Mouse (Mus musculus): ENCODE measurements around the gene Mrpl20.

The Mrpl20 gene

DNA sequence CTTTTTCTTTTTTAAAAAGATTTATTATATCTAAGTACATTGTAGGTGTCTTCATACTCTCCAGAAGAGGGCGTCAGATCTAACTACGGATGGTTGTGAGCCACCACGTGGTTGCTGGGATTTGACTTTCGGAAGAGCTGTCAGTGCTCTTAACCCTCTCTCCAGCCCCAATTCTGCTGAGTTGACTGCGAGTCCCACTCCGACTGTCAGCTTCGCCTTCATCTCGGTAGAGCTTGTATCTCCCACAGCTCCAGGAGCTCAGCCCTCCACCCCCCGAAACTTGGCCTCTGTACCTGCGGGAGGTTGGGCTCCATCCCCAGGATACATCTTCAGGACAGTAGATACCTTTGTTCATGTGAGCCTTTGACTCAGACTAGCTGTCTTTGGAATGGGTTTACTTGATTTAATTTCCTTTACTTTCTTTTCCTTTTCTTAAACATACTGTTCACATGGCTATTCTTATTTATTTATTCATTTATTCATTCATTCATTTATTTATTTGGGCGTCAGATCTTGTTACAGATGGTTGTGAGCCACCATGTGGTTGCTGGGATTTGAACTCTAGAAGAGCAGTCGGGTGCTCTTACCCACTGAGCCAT, at the start of gene Mrpl20:
TSS of gene Mrpl20 (plus strand) at position 138 of the 599 bp plus-strand sequence.
- no peak for DNase-seq

DNA sequence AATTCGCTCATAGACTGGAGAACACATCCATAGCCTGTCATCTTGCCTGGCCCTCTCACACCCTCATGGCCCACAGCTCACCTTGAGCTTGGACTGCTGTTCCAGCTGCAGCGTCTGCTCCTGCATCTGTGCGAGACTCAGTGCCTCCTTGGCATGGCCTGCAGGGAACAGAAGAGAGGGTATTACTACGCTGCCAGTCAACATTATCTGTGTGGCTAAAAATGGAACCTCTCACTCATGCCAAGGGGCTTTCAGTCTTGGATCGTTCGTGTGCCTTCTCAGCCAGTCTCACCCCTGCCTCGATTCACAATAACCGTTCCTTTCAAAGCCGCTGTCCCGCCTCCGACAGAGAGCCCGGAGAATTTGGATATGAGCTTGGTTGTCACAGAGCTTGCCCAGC, 45.7 kb upstream of the Mrpl20 start:
- no peak for DNase-seq

DNA sequence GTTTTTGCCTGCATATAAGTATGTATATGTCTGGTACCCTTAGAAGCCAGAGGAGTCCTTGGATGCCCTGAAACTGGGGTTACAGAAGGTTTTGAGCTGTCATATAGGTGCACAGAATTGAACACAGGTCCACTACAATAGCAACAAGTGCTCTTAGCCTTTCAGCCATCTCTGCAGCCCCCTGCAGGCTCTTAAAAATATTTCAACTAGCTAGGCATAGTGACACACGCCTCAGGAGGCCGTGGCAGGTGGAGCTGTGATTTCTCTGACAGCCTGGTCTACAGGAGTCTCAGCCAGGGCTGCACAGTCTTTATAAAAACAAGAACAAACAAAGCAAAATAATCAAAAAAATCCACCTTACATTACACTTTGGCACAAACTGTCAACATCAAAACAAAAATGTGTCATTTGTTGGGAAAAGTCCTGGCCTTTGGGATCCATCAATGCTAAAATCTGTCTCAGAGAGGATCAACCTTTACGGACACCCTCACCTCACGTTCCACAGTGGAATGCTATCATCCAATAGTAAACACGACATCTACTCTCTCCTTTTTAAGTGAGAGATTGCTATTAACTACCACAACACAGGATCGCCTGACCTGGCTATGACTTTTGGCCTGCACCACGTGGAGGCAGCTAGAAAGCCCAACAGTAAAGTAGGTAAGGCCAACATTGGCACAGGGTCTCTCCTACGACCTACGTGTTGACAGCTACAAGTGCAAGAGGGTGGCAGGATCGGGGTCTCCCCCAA, 42.6 kb upstream of the Mrpl20 start:
- no peak for DNase-seq

DNA sequence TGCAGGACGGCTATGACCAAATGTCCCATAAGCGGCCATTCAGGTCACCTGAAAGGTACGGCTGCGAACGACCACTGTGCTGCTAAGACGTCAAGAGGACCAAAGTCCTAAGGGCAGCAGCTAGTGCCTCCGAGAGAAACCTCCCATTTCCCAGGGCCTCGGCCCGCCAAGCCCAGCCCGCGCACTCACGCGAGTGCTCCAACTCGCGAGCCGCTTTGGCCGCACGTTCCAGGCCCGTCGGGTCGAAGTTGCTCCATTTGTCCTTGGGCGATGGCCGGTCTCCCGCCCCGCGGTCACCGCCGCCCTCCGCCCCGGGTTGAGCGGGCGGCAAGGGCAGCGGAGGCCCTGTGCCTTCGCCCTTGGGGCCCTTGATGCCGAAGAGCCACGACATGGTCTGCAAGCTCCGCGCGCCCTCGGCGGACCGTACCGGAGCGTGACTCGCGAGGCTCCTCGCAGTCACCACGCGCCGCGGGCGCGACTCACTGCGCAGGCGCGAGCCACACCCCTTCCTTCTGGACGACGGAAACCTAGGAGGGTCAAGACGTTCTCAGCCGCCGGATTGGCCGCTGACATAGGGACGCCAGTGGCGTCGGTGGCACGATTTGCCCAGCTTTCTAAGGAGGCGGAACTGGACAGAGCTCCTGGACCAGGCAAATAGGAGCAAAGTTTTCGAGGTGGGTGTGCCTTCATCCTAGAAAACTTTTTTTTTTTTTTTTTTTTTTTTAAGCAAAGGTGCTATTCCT, 41.9 kb upstream of the Mrpl20 start, which contains the start of gene Atad3a:
TSS of gene Atad3a (minus strand) at position 481 of the 743 bp plus-strand sequence.
- peak; percentile 96 for DNase-seq

DNA sequence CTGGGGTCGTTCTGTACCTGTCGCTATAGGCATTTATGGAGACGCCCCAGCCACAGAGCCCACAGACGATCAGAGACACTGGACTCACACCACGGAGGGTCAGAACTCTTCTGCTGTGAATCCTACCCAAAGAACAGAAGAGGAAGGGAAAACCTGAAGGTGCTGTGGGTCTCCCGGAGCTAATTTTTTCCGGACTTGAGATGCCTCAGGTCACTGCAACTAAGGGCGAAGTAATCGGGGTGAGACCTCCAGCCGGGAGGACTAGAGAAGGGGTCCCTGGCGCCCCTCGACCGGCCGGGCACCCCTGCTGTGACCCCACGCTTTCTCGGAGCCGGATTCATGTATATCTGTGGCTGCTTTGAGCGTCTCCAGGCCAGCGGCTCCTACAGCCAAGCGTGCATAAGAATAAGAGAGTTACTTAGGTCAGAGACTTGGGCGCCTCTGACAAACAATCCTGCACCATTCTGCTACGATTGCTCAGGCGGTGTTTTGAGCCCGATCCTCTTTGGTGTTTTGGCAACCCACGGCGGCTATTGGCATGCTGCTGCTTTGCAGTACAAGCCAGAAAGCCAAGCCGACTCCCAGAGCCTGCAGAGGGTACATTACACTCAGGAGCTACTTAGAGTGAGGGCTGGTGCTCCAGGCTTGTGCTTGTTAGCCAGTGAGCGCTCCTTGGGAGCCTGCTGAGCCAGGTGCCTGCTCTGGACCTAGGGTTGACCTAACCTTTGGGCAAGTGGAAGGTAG, 41.1 kb upstream of the Mrpl20 start:
- DNase-seq = no peak

DNA sequence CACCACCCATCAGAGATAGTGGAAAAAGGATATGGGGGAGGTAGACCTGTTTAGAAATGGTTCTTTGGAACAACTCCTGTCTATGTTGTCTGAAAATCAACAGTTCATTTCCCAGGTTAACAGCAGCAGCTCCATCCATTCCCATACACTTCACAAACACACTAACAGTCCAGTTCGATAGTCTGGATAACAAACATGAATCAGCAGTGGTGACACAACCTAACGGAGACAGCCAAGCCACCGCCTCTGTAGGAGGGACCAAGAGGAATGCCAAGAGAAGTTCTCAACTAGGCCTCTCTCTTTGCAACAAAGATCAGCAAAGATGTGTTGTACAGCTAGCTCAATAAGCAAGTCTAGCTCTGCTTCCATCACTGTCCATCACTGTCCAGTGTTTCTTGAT, 40.3 kb upstream of the Mrpl20 start:
- no peak for DNase-seq

DNA sequence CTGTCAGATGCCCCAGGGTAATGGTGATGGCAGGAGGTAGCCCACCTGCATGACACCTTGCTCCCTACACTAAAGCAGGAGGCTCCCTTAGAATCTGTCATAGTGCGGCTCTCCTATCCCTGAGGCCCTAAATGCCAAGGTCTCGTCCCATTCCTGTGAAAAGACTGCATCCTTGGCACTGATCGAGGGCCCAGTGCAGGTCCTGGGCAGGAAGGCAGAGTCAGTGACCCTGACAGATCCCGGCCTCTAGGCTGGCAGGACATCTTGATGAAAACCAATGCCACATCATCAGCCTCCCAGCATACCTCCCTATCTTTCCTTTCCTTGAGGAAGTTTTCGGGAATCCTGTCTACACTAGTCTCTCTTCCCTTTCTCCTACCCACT, 33.2 kb upstream of the Mrpl20 start:
- DNase-seq = no peak

DNA sequence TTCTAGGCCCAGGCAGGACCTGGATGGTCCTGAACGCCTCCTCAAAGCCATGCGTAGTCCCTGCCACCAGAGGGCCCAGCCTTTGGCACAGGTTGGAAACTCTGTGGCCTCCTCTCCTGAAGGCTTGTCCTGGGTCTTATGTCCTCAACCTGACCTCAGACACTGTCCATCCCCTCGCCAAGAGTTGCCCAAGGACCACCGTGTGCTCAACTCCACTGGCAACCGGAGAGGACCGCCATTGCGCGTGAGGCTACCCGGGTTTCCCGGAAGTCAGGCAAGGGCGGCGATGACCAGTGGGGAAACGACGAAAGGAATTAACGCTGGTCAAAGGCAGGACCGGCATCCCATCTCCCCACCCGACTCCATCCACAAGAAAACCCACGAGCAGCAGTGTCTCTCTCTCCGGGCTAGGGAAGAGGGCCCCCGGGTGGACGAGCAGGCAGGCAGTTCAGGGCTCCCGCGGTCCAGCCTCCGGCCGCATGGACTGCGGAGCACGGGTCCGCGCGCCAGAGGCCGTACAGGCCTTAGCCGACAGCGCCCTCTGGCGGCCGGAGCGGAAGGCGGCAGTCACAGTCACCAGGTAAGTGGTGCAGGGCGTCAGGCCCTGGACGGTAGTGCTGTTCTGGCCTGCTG, 32.7 kb upstream of the Mrpl20 start:
- DNase-seq = peak; percentile 93

DNA sequence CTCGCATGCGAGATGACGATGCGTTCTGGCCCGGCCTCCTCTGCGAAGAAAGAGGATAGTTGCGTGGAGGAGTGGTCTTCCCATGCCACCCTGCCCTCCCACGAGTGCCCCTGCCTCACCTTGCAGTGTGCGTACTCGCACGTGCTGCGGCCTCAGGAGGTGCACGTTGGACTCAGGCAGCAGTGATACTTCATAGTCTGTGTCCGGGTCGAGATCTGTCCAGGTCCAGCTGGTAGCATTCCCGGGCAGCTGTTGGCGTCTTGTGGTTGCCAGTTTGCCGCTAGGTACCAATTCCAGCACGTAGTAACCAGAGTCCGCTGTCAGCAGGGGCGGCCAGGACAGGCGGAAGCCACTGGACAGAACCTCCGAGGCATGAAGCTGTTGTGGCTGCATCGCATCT, 32.1 kb upstream of the Mrpl20 start:
- no peak for DNase-seq

DNA sequence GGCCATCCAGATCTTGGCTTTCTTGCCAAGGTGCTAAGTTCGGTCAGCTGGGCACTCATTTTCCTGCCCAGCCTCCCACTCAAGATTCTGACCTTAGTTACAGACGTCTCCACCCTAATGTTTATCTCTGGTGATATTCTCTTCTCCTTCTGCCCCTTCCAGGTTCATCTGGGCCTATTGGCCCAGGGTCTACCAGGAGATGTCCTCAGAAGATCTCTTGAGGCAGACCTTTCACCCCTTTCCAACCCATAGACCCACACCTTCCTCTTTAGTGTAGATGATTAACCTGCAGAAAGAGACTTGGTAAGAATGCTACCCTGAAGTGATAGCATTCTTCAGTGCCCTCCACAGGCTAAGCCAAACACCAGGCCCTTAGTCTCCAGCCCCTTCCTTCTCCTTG, 31.0 kb upstream of the Mrpl20 start:
- no peak for DNase-seq

DNA sequence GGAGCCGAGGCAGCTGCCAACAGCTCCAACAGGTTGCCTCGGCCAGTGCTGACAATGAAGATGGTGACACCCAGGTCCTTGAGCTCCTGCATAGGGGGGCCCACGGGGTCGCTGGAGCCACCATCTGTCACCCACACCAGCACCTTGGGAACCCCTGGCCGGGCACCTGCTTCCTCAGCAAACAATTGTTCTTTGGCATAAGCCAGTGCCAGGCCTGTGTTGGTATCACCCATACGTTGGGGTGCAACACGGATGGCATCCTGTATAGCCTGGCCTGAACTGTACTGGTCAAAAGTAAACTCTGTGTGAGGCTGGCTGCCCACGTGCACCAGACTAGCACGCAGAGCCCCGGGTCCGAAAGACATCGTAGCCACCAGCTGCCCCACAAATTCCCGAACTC, 29.9 kb upstream of the Mrpl20 start:
- no peak for DNase-seq

DNA sequence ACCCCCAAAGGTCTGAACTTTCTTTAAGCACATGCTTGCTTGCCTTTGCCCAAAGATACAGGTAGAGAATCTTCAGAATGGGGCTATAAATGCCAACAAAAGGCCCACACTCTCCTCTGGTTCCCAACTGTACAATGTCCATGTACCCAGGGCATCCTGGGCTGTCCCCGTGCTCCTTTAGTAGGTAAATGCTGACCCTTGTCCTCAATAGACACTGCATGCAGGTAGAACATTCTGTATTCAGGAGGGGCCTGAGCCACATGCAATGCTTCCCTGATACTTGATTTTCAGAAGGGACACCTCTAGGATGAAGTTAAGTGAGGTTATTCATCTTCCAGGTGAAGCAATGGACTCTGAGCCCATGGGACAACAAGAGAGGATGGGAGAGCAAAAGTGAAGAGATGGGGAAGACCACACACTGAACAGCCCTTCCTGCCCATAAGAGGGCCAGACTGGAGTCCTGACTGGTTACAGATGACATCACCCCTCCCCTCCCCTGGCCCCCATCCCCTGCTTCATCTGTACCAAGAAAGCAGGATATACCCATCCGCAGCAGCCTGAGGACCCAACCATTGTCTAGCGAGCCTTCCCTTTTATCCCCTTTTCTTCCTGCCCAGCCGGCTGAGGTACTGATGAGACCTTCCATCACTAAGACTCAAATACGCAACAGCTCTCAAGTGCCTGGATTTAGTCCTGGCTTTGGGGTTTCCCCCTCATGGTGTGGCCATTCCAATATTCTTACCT, 29.2 kb upstream of the Mrpl20 start:
- DNase-seq = no peak

DNA sequence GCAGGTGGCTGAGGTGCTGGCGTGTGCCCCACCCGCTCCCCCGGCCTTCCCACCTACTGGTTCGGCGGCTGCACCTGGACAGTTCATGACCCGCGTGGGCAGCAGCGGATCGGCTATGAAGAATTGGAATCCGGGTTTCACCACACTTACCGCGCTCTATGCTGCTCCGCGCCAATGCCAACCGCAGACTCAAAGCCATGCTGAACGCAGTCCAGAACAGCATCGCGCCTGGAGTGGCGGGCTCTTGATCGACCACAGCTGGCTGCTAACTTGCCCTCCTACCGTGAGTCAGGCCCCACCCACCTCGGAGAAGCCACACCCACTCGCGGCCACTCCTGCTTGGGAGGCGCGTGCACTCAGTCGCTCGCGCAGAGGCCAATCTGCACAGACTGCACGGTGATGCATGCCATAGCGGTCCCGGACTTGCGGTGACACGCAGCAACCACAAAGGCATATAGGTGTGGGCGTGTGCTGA, 28.4 kb upstream of the Mrpl20 start, which contains the start of gene Vwa1:
TSS of gene Vwa1 (minus strand) at position 419 of the 475 bp plus-strand sequence.
- DNase-seq = peak; percentile 86

DNA sequence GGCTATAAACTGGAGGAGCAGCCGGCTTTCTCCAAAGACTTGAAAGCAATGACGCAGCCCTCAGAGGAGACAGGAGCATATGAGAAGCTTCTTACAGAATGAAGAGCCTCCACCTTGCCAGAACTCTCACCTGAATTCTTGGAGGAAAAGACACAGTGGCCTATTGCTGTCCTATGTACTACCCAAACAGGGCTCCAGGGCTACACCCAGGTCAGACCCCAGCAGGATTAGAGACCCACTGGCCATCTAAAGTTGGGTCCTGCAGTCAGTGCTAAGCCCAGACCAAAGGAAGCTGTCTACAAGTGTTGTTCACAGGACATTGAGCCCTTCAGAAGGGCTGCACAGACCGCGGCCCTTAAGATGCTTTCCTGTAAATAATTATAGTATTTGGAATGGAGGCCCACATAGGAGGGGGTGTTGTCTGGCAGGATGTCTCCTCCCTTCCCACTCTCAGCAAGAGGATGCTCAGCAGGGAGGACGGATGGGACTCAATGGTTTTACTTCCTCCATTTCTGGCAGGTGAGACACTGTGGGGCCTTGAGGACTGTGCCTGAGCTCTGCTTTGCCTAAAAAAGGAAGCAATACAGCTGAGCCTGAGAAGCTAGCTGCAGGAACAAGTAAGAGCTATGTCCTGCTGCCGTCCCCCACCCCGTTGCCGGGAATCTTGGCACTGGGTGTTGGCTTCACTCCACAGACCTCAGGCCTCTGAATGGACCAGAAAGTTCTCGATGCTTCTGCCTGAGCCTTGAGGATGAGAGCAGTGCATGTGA, 27.5 kb upstream of the Mrpl20 start:
- peak; percentile 58 for DNase-seq

DNA sequence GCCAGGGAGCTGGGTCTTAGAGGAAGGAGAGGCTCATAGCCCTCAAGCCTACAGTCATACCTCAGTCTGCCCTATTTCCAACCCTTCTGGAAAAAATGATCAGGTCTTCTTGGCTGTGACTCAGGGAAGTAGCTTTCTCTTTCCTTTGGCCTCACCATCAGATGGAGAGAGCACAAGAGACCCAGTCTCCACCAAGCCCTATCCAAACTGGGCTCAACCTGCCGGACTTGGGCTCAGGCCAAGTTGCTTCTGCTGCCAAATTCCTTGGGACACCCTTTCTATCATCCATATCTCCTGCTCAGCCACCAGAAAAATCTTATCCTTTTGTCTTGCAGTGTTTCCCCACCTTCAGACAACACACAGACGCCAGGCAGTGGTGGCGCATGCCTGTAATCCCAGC, 26.8 kb upstream of the Mrpl20 start:
- peak; percentile 72 for DNase-seq

DNA sequence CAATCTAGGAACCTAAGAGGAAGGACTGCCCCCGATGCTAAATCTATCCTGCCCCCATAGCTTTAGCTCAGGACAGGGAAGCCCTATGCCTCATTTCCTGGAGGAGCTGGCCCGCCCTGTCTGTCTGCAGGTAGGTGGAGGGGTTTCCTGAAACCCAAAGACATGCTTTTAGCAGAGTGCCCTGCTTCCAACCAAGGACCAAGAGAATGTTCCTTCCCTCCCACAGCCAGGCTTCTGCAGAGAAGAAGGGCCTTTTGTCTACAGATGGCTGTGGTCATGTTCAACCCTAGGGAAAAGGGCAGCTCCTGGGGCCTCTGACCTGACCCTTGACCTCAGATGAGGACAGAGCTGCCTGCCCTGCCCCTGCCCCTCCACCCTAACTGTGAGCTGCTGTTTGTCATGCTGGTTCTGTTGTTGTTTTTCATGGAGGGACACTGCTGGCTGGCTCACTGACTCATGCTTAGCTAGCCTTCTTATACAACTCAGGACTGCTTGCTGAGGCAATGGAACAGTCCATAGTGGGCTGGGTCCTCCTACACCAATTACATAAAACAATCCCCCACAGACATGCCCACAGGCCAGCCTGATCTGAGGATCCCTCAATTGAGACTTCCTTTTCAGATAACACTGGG, 25.9 kb upstream of the Mrpl20 start:
- no peak for DNase-seq

DNA sequence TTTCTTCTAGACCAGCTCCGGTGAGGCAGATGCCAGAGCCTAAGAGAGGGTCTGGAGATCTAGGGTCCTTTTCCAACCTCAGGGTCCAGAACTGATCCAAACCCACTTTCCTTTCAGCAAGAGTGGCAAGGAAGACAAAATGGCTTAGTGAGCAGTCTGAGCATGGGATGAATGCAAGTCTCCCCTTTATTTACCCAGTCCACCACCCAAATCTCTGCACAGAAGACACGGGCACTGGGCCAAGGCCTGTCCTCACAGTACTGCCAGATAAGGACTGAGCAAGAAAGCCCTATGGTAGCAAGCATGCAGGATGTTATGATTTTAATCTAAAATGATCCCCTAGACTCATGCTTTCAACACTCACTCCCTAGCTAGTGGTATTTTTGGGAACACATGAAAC, 24.9 kb upstream of the Mrpl20 start:
- no peak for DNase-seq

DNA sequence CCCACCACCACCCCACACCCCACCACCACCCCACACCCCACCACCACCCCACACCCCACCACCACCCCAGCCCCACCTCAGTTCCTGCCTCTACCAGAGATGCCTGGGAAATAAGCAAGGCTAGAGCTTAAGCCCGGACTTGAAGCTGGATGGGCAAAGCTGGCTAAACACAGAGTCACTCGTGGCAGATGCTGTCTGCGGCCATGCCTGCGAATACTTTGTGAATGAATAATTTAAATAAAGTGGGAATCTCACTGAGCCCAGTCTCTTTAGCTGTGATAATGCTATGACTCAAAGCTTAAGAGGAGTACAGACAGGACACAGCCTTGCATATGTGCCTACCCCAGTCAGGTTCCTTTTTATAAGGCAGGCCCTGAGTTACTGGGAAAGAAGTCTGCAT, 23.2 kb upstream of the Mrpl20 start:
- no peak for DNase-seq

DNA sequence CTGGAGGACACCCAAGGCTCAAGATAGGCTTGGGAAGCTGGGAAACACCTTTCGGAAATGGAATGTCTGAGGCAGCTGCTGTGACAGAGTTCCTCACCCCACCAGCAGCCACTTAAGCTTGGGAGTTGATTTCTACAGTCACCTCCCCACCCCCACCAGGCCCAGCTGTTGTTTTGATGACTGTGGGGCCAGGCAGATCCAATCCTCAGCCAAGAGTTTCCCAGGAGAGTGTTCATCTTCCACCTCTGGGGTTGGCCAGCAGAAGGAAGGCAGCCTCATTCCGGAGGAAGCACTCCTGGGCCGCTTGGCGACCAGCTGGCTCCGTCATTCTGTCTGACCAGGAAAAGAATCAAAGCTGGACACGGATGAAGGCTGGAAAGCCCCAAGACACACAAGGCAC, 21.8 kb upstream of the Mrpl20 start:
- DNase-seq = no peak

DNA sequence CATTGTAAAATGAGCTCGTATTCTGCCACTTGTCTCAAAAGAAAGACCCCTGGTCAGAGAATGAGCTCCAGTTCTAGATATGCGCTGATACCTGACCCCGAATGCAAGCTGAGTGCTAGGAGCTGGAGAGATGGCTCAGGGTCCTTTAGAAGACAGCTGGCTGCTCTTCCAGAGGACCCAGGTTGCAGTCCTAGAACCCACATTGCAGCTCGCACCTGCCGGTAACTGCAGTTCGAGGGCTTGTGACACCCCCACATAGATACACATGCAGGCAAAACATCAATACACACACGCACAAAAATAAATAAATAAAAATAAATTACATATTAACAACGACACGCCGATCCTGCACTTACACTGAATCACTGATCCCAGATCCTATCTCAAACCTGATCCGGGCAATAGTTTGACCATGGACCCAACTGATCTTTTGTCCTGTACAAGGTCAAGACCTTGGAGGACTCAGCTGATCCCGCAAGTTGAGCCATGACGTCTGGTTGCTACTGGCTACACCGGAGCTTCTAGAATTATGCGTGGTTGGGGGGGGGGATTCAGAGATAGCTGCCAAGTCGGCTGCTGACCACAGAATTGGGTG, 19.1 kb upstream of the Mrpl20 start:
- no peak for DNase-seq
